Mouse (Mus musculus) midbrain, embryonic 16.5 days (tissue): ENCODE results near the gene Slc26a10. TPM values are rescaled to one million over a fixed set of nuclear protein-coding genes. Genes with fewer than 3 reads are reported as not detected.
"Not testable (repeated sequence)": the region's sequence is repeated elsewhere in the genome, so short reads cannot be mapped to it uniquely, and the experiment has no call there.

Experiments
- ATAC-seq: fragments of 200-750 bp; cut with Nextera tagmentation; 2 replicates; pipeline ENCODE4 v1.8.0; 2017; ENCODE audit warnings: moderate TSS enrichment
- H3K27ac ChIP-seq: fragments of 300-500 bp; sonication (generic); 2 replicates; pipeline ENCODE4 v1.5.1; 2014; ENCODE audit warnings: mild to moderate bottlenecking, low read length, mixed read lengths
- H3K27me3 ChIP-seq: fragments of 300-500 bp; sonication (generic); 2 replicates; pipeline ENCODE4 v1.6.1; 2014; ENCODE audit warnings: low read depth, low read length, mixed read lengths; ENCODE audit not compliant: control insufficient read depth, insufficient read depth
- H3K36me3 ChIP-seq: fragments of 300-500 bp; sonication (generic); 2 replicates; pipeline ENCODE4 v1.6.1; 2014; ENCODE audit warnings: mild to moderate bottlenecking, low read length, moderate library complexity, mixed read lengths; ENCODE audit not compliant: control insufficient read depth, insufficient read depth
- H3K4me1 ChIP-seq: fragments of 300-500 bp; sonication (generic); 2 replicates; pipeline ENCODE4 v1.6.1; 2014; ENCODE audit warnings: mild to moderate bottlenecking, low read length, mixed read lengths; ENCODE audit not compliant: control insufficient read depth, insufficient read depth
- H3K4me2 ChIP-seq: fragments of 300-500 bp; sonication (generic); 2 replicates; pipeline ENCODE4 v1.6.1; 2014; ENCODE audit warnings: mild to moderate bottlenecking, low read length, mixed read lengths
- H3K4me3 ChIP-seq: fragments of 300-500 bp; sonication (generic); 2 replicates; pipeline ENCODE4 v1.5.1; 2014; ENCODE audit warnings: low read depth, mild to moderate bottlenecking, low read length, moderate library complexity, mixed read lengths
- H3K9ac ChIP-seq: fragments of 300-500 bp; sonication (generic); 2 replicates; pipeline ENCODE4 v1.6.1; 2014; ENCODE audit warnings: low read depth, low read length, mixed read lengths
- H3K9me3 ChIP-seq: fragments of 300-500 bp; sonication (generic); replicated peaks from 2 replicates; pipeline ENCODE4 v1.6.1; 2014; ENCODE audit warnings: mild to moderate bottlenecking, low read length, mixed read lengths; ENCODE audit not compliant: control insufficient read depth, poor library complexity, severe bottlenecking
- WGBS: fragments of 180-500 bp; shearing (Covaris S2); extraction: QIAGEN DNeasy Blood & Tissue Kit; methylation state at CpG from one replicate; pipeline ENCODE4 v1.1.7; 2014; 5-methylcytosine and 5-hydroxymethylcytosine counted together
- polyA plus RNA-seq: library from polyadenylated mRNA; unstranded; fragments of >200 nt; fragmentation: Nextera tagmentation; extraction: Ambion mirVana; gene quantifications from 2 replicates; pipeline ENCODE4 v1.2.1, GENCODE M21; 2015

The Slc26a10 gene
- polyA plus RNA-seq, 1 experiment from 2014 or later, result 1.2 TPM

GRCm38 (mm10) chr10:127154241-127154640 is 26.2 kb downstream of the Slc26a10 start:
- Histone ChIP-seq H3K9ac (no peak overlapping the region), H3K27me3 (no peaks in the 10 kb centered on the region), H3K4me2 (no peak overlapping the region), H3K27ac (no peak overlapping the region), H3K9me3 (no peaks in the 10 kb centered on the region), H3K4me3 (no peak overlapping the region), H3K4me1 (no peaks in the 10 kb centered on the region), H3K36me3 (no peaks in the 10 kb centered on the region)
- ATAC-seq, result no peak
- 96% methylated on average over 2 of the region's 2 CpGs for WGBS

- H3K9me3 ChIP-seq, result no peaks in the 10 kb centered on the region
- no peak overlapping the region for H3K9ac ChIP-seq
- no peak overlapping the region for H3K27ac ChIP-seq
- WGBS, result 96% methylated on average over 7 of the region's 7 CpGs
- H3K4me1 ChIP-seq, result no peaks in the 10 kb centered on the region
- no peak overlapping the region for H3K4me2 ChIP-seq
- no peak for ATAC-seq
- H3K36me3 ChIP-seq, result no peaks in the 10 kb centered on the region
- no peaks in the 10 kb centered on the region for H3K27me3 ChIP-seq
- H3K4me3 ChIP-seq, result no peak overlapping the region
These were observed 27.1 kb downstream of the Slc26a10 start for GRCm38 (mm10) chr10:127153323-127153722.

GRCm38 (mm10) chr10:127152556-127152955 is 27.9 kb downstream of the Slc26a10 start:
- H3K27ac ChIP-seq, H3K4me3 ChIP-seq, H3K4me2 ChIP-seq, H3K36me3 ChIP-seq, H3K9me3 ChIP-seq, H3K27me3 ChIP-seq, H3K4me1 ChIP-seq, ATAC-seq, H3K9ac ChIP-seq: not testable (repeated sequence)
- WGBS, result 87% methylated on average over 10 of the region's 10 CpGs

GRCm38 (mm10) chr10:127151233-127151632 is 29.2 kb downstream of the Slc26a10 start:
- WGBS, result 91% methylated on average over 3 of the region's 3 CpGs
- H3K9ac ChIP-seq, H3K27me3 ChIP-seq, H3K4me1 ChIP-seq, H3K4me2 ChIP-seq, ATAC-seq, H3K4me3 ChIP-seq, H3K9me3 ChIP-seq, H3K36me3 ChIP-seq, H3K27ac ChIP-seq: not testable (repeated sequence)

GRCm38 (mm10) chr10:127150471-127150872 is 30.0 kb downstream of the Slc26a10 start:
- Histone ChIP-seq H3K9me3 (no peaks in the 10 kb centered on the region), H3K27ac (no peak overlapping the region), H3K4me1 (no peaks in the 10 kb centered on the region), H3K36me3 (no peaks in the 10 kb centered on the region), H3K4me3 (no peak overlapping the region), H3K4me2 (no peak overlapping the region), H3K27me3 (no peaks in the 10 kb centered on the region), H3K9ac (no peak overlapping the region)
- WGBS, result 88% methylated on average over 4 of the region's 4 CpGs
- no peak for ATAC-seq

GRCm38 (mm10) chr10:127147135-127147534 is 33.3 kb downstream of the Slc26a10 start:
- H3K36me3 ChIP-seq, result no peaks in the 10 kb centered on the region
- no peak overlapping the region for H3K4me2 ChIP-seq
- no peaks in the 10 kb centered on the region for H3K4me1 ChIP-seq
- H3K27ac ChIP-seq, result no peak overlapping the region
- no peak for ATAC-seq
- H3K9me3 ChIP-seq, result no peaks in the 10 kb centered on the region
- no peak overlapping the region for H3K9ac ChIP-seq
- H3K27me3 ChIP-seq, result no peaks in the 10 kb centered on the region
- no peak overlapping the region for H3K4me3 ChIP-seq
- 83% methylated on average over 6 of the region's 6 CpGs for WGBS

- H3K27ac ChIP-seq, result no peak overlapping the region
- no peaks in the 10 kb centered on the region for H3K4me1 ChIP-seq
- no peak overlapping the region for H3K9ac ChIP-seq
- no peaks in the 10 kb centered on the region for H3K9me3 ChIP-seq
- no peak for ATAC-seq
- H3K4me2 ChIP-seq, result no peak overlapping the region
- WGBS, result 74% methylated on average over 5 of the region's 5 CpGs
- no peaks in the 10 kb centered on the region for H3K27me3 ChIP-seq
- H3K36me3 ChIP-seq, result no peaks in the 10 kb centered on the region
- no peak overlapping the region for H3K4me3 ChIP-seq
These were observed 35.1 kb downstream of the Slc26a10 start for GRCm38 (mm10) chr10:127145303-127145702.

GRCm38 (mm10) chr10:127144536-127144935 is 35.9 kb downstream of the Slc26a10 start:
- Histone ChIP-seq H3K27me3 (no peaks in the 10 kb centered on the region), H3K4me3 (no peak overlapping the region), H3K4me2 (no peak overlapping the region), H3K27ac (no peak overlapping the region), H3K4me1 (no peaks in the 10 kb centered on the region), H3K9me3 (no peaks in the 10 kb centered on the region), H3K36me3 (no peaks in the 10 kb centered on the region), H3K9ac (no peak overlapping the region)
- no peak for ATAC-seq
- 92% methylated on average over 7 of the region's 7 CpGs for WGBS

GRCm38 (mm10) chr10:127143228-127143627 is 37.2 kb downstream of the Slc26a10 start:
- H3K36me3 ChIP-seq, result no peaks in the 10 kb centered on the region
- H3K9ac ChIP-seq, result no peak overlapping the region
- 82% methylated on average over 8 of the region's 8 CpGs for WGBS
- no peak for ATAC-seq
- H3K27ac ChIP-seq, result no peak overlapping the region
- no peaks in the 10 kb centered on the region for H3K27me3 ChIP-seq
- H3K4me2 ChIP-seq, result no peak overlapping the region
- no peak overlapping the region for H3K4me3 ChIP-seq
- no peaks in the 10 kb centered on the region for H3K9me3 ChIP-seq
- H3K4me1 ChIP-seq, result no peaks in the 10 kb centered on the region

GRCm38 (mm10) chr10:127141500-127141899 is 38.9 kb downstream of the Slc26a10 start:
- no peak overlapping the region for H3K9ac ChIP-seq
- no peaks in the 10 kb centered on the region for H3K27me3 ChIP-seq
- H3K36me3 ChIP-seq, result no peaks in the 10 kb centered on the region
- H3K4me2 ChIP-seq, result no peak overlapping the region
- no peak for ATAC-seq
- H3K27ac ChIP-seq, result no peak overlapping the region
- H3K9me3 ChIP-seq, result no peaks in the 10 kb centered on the region
- H3K4me1 ChIP-seq, result no peaks in the 10 kb centered on the region
- WGBS, result 83% methylated on average over 8 of the region's 8 CpGs
- no peak overlapping the region for H3K4me3 ChIP-seq
